Mouse (Mus musculus): ENCODE results near the gene Hoxc13. TPM values are rescaled to one million over a fixed set of nuclear protein-coding genes. Genes with fewer than 3 reads are reported as not detected.

The Hoxc13 gene
- total and polyA plus RNA-seq, 3 experiments, result not detected

DNA sequence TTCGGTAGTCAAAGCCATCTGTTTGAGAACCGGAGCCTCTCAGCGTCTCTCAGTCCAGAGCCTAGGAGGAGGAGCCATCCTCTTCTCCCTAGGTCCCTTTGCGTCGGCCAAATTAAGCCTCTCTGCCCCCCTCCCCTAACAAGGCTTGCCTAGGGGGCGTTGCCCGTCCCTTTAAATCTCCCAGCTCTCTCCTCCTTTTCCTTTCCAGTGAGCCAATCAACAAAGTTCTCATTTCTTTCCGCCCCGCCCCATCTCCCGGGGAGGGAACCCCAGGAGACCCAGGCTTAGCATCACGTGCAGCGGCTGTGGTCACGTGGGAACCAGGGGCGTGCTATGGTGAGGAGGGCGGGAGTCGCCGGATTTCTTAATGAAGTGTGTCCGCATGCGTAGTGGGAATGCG is 284 bp upstream of the Hoxc13 start:
- no peak for ATAC-seq (ENCODE audit: extremely low read depth, insufficient number of reproducible peaks, low FRiP score, poor library complexity, severe bottlenecking)

DNA sequence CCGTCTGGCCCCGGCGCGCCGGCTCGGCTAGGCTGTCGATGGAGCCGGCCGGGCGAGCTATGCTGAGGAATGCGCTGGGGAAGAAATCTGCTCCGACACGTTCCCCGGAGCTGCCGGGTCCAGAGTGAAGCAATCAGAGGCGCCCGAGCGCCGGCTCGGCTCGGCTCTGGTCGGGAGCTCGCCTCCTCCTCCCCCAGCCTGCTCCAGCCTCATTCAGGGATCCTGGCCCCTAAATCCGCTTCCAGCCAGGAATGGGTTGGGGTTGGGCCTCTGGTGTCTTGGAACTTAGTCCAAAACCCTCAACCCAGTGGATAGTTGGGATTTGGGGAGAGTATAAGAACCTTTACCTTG is 1.1 kb downstream of the Hoxc13 start:
- H3K27me3 ChIP-seq (ENCODE audit: insufficient read depth, low read length), result peaks cover 62% of the 10 kb centered on the region
- DNase-seq (ENCODE audit: low spot score), result no peak
- TF ChIP-seq TAL1 (conservative IDR thresholded peaks at IDR 0.05; ENCODE audit: low read depth, low read length), result no peak
- TF ChIP-seq POLR2AphosphoS5 (IDR thresholded peaks at IDR 0.05; ENCODE audit: insufficient replicate concordance, low read depth, low read length), result no peak
- no peak for TF ChIP-seq CTCF (IDR thresholded peaks at IDR 0.05; ENCODE audit: low read depth, low read length)
- no peak for TF ChIP-seq GATA2 (IDR thresholded peaks at IDR 0.05; ENCODE audit: borderline replicate concordance, low read depth, low read length)
- no peak for TF ChIP-seq GATA1 (IDR thresholded peaks at IDR 0.05; ENCODE audit: borderline replicate concordance, low read length)

More for the DNA sequence above, 284 bp upstream of the Hoxc13 start:
- Histone ChIP-seq H3K27me3 (ENCODE audit: insufficient read depth, low read length) (peaks cover 60% of the 10 kb centered on the region), H3K4me3 (ENCODE audit: low read depth, low read length) (no peak overlapping the region), H3K4me1 (ENCODE audit: insufficient read depth, low read depth, low read length) (no peaks in the 10 kb centered on the region), H3K36me3 (replicated peaks) (no peaks in the 10 kb centered on the region), H3K9me3 (replicated peaks) (peaks cover 4% of the 10 kb centered on the region)
- DNase-seq (ENCODE audit: low spot score), result no peak
- TF ChIP-seq GATA1 (IDR thresholded peaks at IDR 0.05; ENCODE audit: borderline replicate concordance, low read length), result no peak

DNA sequence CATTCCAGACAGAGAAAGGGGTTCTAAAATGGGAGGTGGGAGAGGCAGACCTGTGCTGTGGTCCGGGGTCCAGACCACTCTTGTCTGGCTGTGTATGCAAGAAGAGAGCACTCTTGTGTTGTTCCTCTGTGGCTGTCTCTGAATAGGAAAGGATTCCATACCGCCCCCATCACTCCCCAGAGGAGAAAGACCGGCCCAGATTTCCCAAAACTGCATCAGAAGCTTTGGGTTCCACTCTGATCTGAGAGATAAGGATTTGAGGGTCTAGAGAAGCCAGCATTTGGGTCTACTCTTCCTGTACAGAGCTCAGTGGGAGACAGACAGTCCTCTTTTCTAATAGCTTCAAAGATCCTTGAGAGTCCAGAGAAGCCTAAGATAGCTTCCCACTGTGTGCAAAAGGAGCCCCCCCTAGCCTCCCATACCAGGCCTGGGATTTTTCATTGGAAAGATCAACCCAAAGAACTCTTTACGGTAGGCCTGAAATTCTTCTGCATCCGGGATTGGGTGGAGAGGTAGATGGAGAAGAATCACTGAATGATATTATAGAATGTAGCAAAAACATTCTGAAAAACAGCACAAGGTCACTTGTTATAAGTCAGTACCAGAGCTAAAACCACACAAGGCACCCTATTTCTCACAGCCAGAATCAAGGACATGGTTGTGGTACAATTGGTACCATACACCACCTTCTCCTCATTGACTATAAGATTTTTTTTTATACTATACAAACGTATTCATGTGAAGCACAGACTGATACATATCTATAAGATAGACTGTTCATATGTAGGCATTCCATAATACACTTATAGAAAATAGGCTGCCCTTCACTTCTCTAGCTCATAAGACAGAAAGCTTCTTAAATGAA is 2.0 kb downstream of the Hoxc13 start:
- Histone ChIP-seq H3K36me3 (replicated peaks) (no peaks in the 10 kb centered on the region), H3K9me3 (replicated peaks) (peaks cover 4% of the 10 kb centered on the region), H3K4me1 (ENCODE audit: insufficient read depth, low read depth, low read length) (no peaks in the 10 kb centered on the region), H3K4me3 (ENCODE audit: low read depth, low read length) (no peak overlapping the region), H3K27me3 (ENCODE audit: insufficient read depth, low read length) (peaks cover 60% of the 10 kb centered on the region)
- TF ChIP-seq GATA1 (IDR thresholded peaks at IDR 0.05; ENCODE audit: borderline replicate concordance, low read length) (no peak), TAL1 (conservative IDR thresholded peaks at IDR 0.05; ENCODE audit: low read depth, low read length) (no peak), GATA2 (IDR thresholded peaks at IDR 0.05; ENCODE audit: borderline replicate concordance, low read depth, low read length) (no peak), POLR2AphosphoS5 (IDR thresholded peaks at IDR 0.05; ENCODE audit: insufficient replicate concordance, low read depth, low read length) (no peak)
- ATAC-seq (ENCODE audit: extremely low read depth, insufficient number of reproducible peaks, low FRiP score, poor library complexity, severe bottlenecking) (no peak), DNase-seq (ENCODE audit: low spot score) (no peak)

More for the DNA sequence above, 1.1 kb downstream of the Hoxc13 start:
- ATAC-seq (ENCODE audit: extremely low read depth, insufficient number of reproducible peaks, low FRiP score, poor library complexity, severe bottlenecking), result no peak
- H3K36me3 ChIP-seq (replicated peaks), result no peaks in the 10 kb centered on the region
- no peak overlapping the region for H3K4me3 ChIP-seq (ENCODE audit: low read depth, low read length)
- no peaks in the 10 kb centered on the region for H3K4me1 ChIP-seq (ENCODE audit: insufficient read depth, low read depth, low read length)
- peaks cover 4% of the 10 kb centered on the region for H3K9me3 ChIP-seq (replicated peaks)

DNA sequence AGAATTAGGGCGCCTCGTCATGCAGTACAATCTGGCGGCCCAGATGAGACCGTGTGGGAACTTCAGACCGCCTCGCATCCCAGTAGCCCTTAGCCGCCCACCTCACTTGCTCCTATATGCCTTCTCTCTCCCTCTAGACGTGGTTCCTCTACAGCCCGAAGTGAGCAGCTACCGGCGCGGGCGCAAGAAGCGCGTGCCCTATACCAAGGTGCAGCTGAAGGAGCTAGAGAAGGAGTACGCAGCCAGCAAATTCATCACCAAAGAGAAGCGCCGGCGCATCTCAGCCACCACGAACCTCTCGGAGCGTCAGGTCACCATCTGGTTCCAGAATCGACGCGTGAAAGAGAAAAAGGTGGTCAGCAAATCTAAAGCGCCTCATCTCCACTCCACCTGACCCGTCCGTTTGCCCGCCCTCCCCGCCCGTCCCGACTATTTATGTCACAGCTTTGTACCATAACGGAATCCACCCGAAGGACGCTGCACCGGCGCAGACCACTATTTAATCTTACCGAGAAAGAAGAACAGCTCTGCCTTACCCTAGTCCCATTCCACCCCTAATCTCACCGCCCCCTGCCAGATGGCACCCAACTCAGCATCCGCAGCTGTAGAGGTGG is 6.2 kb downstream of the Hoxc13 start:
- no peaks in the 10 kb centered on the region for H3K9me3 ChIP-seq (replicated peaks)
- no peaks in the 10 kb centered on the region for H3K36me3 ChIP-seq (replicated peaks)
- no peaks in the 10 kb centered on the region for H3K4me1 ChIP-seq (ENCODE audit: insufficient read depth, low read depth, low read length)
- ATAC-seq (ENCODE audit: extremely low read depth, insufficient number of reproducible peaks, low FRiP score, poor library complexity, severe bottlenecking) (no peak), DNase-seq (ENCODE audit: low spot score) (no peak)
- H3K27me3 ChIP-seq (ENCODE audit: insufficient read depth, low read length), result peaks cover 56% of the 10 kb centered on the region
- H3K4me3 ChIP-seq (ENCODE audit: low read depth, low read length), result no peak overlapping the region
- TF ChIP-seq TAL1 (conservative IDR thresholded peaks at IDR 0.05; ENCODE audit: low read depth, low read length) (no peak), GATA2 (IDR thresholded peaks at IDR 0.05; ENCODE audit: borderline replicate concordance, low read depth, low read length) (no peak), GATA1 (IDR thresholded peaks at IDR 0.05; ENCODE audit: borderline replicate concordance, low read length) (no peak), CTCF (IDR thresholded peaks at IDR 0.05; ENCODE audit: low read depth, low read length) (no peak), POLR2AphosphoS5 (IDR thresholded peaks at IDR 0.05; ENCODE audit: insufficient replicate concordance, low read depth, low read length) (no peak)

DNA sequence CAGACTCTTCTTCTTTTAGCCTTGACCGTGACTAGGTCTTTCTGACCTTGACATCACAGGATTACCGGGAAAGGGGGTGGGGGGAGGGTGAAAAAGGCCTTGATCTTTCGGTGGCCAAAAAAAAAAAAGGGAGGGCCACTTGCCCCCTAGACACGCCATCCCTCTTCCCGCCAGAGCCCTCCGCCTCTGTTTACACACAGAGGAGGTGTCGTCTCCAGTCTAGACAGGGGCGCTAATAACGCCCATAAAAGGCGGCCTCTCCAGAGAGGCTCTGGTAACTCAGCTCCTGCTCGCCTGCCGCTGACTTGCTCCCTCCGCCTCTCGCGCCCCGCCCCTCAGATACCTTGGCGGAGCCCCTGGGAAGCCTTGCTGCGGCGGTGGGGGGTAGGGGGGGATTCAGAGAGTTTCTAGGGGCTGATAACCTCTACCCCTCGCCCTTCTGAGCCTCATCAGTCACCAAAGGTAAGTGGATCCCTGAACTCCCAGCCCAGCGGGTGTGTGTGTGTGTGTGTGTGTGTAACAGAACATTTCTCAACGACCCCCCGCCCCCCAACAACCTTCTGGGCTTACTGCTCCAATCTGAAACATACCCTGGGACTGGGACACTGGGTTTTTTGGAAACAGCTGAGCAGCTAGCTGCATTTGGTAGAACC is 10.9 kb downstream of the Hoxc13 start:
- H3K36me3 ChIP-seq (replicated peaks), result no peaks in the 10 kb centered on the region
- DNase-seq (ENCODE audit: low spot score) (no peak), ATAC-seq (ENCODE audit: extremely low read depth, insufficient number of reproducible peaks, low FRiP score, poor library complexity, severe bottlenecking) (no peak)
- H3K9me3 ChIP-seq (replicated peaks), result peaks cover 1% of the 10 kb centered on the region
- peaks cover 2% of the 10 kb centered on the region for H3K4me1 ChIP-seq (ENCODE audit: insufficient read depth, low read depth, low read length)
- TF ChIP-seq CTCF (IDR thresholded peaks at IDR 0.05; ENCODE audit: low read depth, low read length) (no peak), GATA1 (IDR thresholded peaks at IDR 0.05; ENCODE audit: borderline replicate concordance, low read length) (no peak), GATA2 (IDR thresholded peaks at IDR 0.05; ENCODE audit: borderline replicate concordance, low read depth, low read length) (no peak), POLR2AphosphoS5 (IDR thresholded peaks at IDR 0.05; ENCODE audit: insufficient replicate concordance, low read depth, low read length) (no peak), TAL1 (conservative IDR thresholded peaks at IDR 0.05; ENCODE audit: low read depth, low read length) (no peak)
- peaks cover 80% of the 10 kb centered on the region for H3K27me3 ChIP-seq (ENCODE audit: insufficient read depth, low read length)
- H3K4me3 ChIP-seq (ENCODE audit: low read depth, low read length), result no peak overlapping the region

DNA sequence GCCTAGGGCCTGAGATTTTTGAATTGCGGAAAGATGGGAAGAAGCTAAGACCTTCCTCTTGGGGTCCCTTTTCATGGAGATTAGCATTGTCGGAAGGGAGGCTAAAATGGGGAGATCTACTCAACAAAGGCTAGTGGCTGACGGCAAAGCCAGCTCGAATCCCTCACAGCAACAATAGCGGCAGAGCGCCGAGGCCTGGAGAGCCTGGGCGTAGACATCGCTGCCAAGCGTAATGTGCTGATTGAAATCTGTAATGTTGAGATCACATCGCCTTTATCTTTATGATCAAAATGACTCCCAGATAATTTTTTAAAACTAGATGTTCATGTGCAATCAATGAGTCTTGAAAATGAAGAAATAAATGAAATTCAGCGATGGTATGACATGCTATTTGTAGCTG is 13.5 kb downstream of the Hoxc13 start:
- H3K4me1 ChIP-seq (ENCODE audit: insufficient read depth, low read depth, low read length), result peaks cover 4% of the 10 kb centered on the region
- TF ChIP-seq TAL1 (conservative IDR thresholded peaks at IDR 0.05; ENCODE audit: low read depth, low read length) (no peak), GATA2 (IDR thresholded peaks at IDR 0.05; ENCODE audit: borderline replicate concordance, low read depth, low read length) (no peak), POLR2AphosphoS5 (IDR thresholded peaks at IDR 0.05; ENCODE audit: insufficient replicate concordance, low read depth, low read length) (no peak), GATA1 (IDR thresholded peaks at IDR 0.05; ENCODE audit: borderline replicate concordance, low read length) (no peak), CTCF (IDR thresholded peaks at IDR 0.05; ENCODE audit: low read depth, low read length) (no peak)
- no peak for ATAC-seq (ENCODE audit: extremely low read depth, insufficient number of reproducible peaks, low FRiP score, poor library complexity, severe bottlenecking)
- H3K27me3 ChIP-seq (ENCODE audit: insufficient read depth, low read length), result peaks cover 87% of the 10 kb centered on the region
- DNase-seq (ENCODE audit: low spot score), result no peak
- H3K4me3 ChIP-seq (ENCODE audit: low read depth, low read length), result no peak overlapping the region
- no peaks in the 10 kb centered on the region for H3K36me3 ChIP-seq (replicated peaks)
- peaks cover 6% of the 10 kb centered on the region for H3K9me3 ChIP-seq (replicated peaks)
